Mouse (Mus musculus): ENCODE data around the gene Heatr5a.

DNA sequence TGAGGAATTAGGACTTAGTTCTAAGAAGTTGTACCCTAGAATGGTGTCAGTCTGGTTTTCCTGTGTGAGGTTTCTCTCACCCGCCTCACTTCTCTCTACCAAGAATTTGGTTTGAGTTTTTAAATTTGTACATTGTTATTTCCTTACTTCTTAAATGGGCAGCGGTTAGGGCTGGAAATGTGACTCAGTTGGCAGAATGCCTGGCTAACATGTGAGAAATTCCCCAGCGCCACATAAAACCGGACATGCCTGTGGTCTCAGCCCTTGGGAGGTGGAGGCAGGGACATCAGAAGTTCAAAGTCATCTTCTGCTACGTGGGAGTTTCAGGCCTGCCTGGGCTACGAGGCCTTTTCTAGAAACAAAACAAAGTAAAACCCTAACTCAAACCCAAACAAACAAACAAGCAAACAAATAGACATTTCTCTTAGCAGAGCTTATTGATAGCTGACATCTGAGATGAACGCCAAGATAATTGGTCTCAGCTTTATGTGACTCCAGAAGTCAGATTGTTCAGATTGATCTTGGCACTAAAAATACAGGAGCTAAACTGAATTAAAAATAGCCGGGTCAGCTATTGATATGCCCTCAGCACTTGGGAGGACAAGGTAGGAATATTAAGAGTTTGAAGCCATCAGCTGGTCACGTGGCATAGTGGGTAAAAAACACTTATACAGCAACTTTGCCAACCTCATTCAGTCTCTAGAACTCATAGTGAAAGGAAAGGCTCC lies 123.0 kb downstream of the Heatr5a start:
- TF ChIP-seq CTCF (IDR thresholded peaks at IDR 0.05) = no peak
- no peak for TF ChIP-seq POLR2A (IDR thresholded peaks at IDR 0.05; ENCODE audit: insufficient read depth, low read depth, low read length)
- TF ChIP-seq EP300 (IDR thresholded peaks at IDR 0.05; ENCODE audit: insufficient read depth, low read depth, low read length) = peak; percentile 59; the same call in 1 of the 2 replicates
